Mouse (Mus musculus) small intestine, adult 2 months (tissue): Measurements from ENCODE around the gene Wdr72.

ENCODE experiments used
- CTCF ChIP-seq: fragments of 200-500 bp; IDR thresholded peaks from 2 replicates; pipeline ENCODE4 v1.5.1; 2012; ENCODE audit warnings: low read depth, mild to moderate bottlenecking, control low read depth, inconsistent platforms, low read length, moderate library complexity, mixed read lengths; ENCODE audit not compliant: insufficient replicate concordance, insufficient read length; ENCODE audit errors: extremely low read depth
- POLR2A ChIP-seq: fragments of 200-500 bp; IDR thresholded peaks from 2 replicates; pipeline ENCODE4 v1.6.1; 2012; ENCODE audit warnings: low read depth, mild to moderate bottlenecking, control low read depth, inconsistent platforms, low read length, moderate library complexity

DNA sequence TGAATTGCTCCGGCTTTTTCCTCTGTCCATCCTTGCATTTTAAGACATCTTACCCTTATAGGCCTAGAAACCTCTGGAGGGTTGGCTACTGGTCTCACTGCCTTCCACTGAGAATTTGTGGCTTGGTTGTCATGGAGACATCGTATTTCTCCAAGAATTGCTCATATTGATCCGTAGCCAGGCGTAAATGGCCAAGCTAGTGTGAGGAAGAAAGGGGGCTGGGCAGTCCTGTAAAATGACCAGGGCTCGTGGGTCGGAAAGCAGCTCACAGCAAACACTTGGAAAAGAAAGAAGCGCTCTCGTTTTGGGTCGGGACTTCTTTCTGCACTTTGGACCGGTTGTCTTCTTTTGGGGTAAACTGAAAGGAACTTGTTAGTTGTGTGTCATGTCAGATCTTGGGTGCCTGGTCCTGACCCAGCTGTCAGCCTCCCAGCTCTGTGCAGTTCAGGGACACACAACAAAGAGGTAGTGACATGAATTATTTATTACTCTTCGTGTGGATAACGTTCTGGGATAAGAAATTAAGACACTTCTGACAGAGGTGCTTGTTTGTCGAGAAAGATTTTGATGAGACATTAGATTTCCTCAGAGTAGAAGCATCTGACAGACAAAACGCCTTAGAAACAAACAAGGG is 167.7 kb downstream of the Wdr72 start:
- no peak for TF ChIP-seq CTCF
- TF ChIP-seq POLR2A = no peak
